Mouse (Mus musculus) embryonic stem cell, embryonic (primary cell): Measurements from ENCODE around the gene Naa35.

Experiments used
- CTCF ChIA-PET, 4 experiments: fragments of 300-600 bp in 2 of 4; fragments of 350-600 bp in 2 of 4; sonication (Branson Sonifier 250); formaldehyde crosslinking; loops; one replicate each; lab custom pipeline; 2022; ENCODE audit warnings: inconsistent platforms in 2 of 4; lab: Charles Lee
- POLR2A ChIA-PET, 4 experiments: fragments of 300-600 bp in 2 of 4; fragments of 350-600 bp in 2 of 4; sonication (Branson Sonifier 250); formaldehyde crosslinking; loops; one replicate each; lab custom pipeline; 2022; ENCODE audit warnings: antibody characterized with exemption in 4 of 4, inconsistent platforms in 1 of 4; lab: Charles Lee

Naa35 gene

DNA sequence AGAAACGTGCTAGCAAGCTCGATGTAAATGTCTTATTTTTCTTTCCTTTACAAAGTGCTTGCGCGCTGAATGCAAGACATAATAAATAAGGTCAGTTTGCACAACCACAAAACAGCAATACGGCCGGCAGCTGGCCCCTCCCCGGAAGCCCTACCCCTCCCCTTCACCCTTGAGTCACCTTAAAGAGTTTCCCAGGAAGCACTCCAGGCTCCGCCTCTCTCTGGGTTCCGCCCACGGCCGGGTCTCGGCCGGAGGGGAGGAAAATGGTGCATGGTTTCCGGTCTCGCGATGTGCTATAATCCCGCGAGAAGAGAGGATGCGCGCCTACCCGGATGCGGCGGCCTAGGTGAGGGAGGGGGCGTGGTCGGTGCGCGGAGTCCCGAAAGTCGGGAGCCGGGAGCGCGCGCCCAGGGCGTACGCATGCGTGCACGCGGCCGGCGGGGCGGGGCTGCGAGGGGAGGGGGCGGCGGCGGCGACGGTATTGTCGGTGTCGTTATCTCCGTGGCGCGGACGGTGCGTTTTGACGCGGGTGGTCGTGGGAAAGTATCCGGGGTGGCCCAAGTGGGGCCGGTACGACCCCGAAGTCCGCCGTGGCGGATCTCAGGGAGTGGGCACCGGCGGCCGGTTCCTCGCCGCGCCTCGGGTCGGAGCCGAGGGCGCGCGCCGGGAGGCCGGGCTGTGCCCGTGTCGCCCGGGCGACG is at the start of gene Naa35, which contains the start of gene Agtpbp1:
Gene Naa35, plus strand, starts transcription at position 313 of the 701 bp plus-strand sequence.
Gene Agtpbp1, minus strand, starts transcription at position 281 of the 701 bp plus-strand sequence.
- ChIA-PET CTCF (interaction anchor here in 1 of 4 experiments (0.9 to 1.5 kb wide), 4 partner anchors 11 to 143 kb away, joined by 3 to 5 read pairs (median 3); partner anchors contain the start of gene Spata31d1a), POLR2A (interaction anchor here in 3 of 4 experiments (0.6 to 4.8 kb wide), 22 partner anchors 9 to 185 kb away, joined by 3 to 28 read pairs (median 4); partner anchors contain the start of gene Isca1 (in 2 of the 3))

DNA sequence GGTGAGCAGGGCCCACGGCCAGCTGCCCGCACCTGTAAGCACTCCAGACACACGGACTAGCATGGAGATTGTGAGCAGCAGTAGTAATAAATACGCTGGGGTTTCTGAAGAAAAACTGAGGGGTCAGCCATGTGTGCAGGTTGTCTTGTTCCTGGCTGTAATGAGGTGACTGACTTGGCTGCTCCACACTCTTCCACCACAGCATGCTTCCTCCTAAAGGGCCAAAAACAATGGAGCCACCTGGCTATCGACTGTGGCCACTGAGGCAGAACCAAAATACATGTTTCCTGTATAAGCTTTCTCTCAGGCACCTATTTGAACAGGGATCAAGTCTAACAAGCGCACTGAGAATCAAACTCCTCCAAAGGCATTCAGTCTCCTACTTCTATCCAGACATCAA is 49.3 kb upstream of the Naa35 start:
- CTCF ChIA-PET = no interaction called here
- POLR2A ChIA-PET = interaction anchor here in 1 of 4 experiments (1.2 kb wide), 1 partner anchor 15 kb away, joined by 6 read pairs; no protein-coding TSS in a partner anchor

DNA sequence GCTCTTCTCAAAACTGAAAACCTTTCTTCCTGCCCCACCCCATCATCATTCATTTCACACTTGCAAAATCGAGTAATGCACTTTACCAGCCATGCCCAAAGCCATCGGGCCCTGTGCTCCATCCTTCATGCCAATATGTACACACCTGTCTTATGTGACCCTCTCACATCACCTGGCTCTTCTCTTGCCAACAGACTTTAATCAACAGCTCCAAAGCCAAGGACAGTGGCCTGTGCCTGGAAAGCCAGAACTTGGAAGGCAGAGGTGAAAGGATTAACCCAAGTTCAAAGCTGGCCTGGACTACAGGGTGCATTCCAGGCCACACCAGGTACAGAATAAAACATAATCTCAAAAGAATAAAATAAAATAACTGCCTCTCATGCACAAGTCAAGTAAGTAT is 48.4 kb upstream of the Naa35 start:
- POLR2A ChIA-PET = interaction anchor here in 1 of 4 experiments (1.0 kb wide), 1 partner anchor 13 kb away, joined by 3 read pairs; no protein-coding TSS in a partner anchor
- CTCF ChIA-PET = no interaction called here

DNA sequence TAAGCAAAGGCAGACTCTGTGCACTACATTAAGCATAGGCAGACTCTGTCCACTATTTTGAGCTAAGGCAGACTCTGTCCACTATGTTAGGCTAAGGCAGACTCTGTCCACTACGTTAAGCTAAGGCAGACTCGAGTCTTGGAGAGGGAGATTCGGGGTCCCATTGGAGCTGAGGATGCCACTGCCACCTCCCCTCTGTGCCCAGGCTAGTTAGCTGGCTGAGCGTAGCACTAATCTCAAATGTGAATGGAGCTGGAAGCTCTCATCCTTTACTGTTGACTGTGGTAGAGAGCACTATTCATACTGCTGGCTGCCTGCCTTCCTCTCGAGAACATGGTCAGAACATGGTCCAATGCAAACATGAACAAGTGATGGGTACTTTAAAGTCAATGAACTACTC is 46.4 kb upstream of the Naa35 start:
- ChIA-PET POLR2A (interaction anchor here in 2 of 4 experiments (0.6 to 1.4 kb wide), 3 partner anchors 10 to 288 kb away, joined by 3 read pairs; no protein-coding TSS in a partner anchor), CTCF (interaction anchor here in 1 of 4 experiments (0.6 to 1.4 kb wide), 2 partner anchors 24 to 1488 kb away, joined by 3 to 4 read pairs; no protein-coding TSS in a partner anchor)

DNA sequence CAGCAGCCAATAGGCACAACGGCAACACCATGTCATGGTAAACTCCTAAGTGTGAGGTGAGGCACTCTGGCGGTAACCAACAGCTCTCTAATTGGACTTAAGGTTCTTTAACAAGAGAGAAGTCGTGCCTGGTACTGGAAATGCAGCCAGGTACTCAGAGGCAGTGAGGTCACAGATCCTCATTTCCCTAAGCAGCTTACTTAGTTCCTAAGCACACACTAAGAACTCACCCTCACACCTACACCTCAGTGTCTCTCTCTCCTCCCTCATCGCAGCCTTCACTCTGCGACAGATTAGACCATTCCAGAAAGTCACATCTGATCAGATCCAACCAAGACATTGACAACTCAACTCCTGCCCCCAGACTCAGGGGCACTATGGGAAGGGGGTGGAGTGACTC is 45.0 kb upstream of the Naa35 start:
- ChIA-PET CTCF (interaction anchor here in 1 of 4 experiments (1.4 kb wide), 1 partner anchor 25 kb away, joined by 4 read pairs; no protein-coding TSS in a partner anchor), POLR2A (no interaction called here)

DNA sequence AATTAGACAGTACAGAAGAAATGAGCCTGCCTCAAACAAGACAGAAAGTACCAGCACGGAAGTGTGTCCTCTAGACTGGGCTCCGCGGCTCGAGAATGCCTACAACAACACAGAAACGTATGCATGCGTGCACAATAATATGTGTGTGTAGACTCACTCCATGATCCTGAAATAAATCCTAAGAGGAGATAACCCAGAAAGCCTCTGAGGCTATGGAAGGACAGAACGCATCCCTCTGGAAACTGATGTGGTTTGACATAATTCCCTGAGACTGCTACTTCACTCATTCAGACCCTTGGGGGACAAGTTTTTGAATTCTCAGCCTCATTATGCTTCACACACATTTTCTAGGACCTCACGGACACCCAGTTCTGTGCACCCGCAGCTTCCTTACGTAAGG is 42.6 kb upstream of the Naa35 start:
- CTCF ChIA-PET = interaction anchor here in 1 of 4 experiments (0.6 kb wide), 1 partner anchor 39 kb away, joined by 3 read pairs; no protein-coding TSS in a partner anchor
- POLR2A ChIA-PET = no interaction called here

DNA sequence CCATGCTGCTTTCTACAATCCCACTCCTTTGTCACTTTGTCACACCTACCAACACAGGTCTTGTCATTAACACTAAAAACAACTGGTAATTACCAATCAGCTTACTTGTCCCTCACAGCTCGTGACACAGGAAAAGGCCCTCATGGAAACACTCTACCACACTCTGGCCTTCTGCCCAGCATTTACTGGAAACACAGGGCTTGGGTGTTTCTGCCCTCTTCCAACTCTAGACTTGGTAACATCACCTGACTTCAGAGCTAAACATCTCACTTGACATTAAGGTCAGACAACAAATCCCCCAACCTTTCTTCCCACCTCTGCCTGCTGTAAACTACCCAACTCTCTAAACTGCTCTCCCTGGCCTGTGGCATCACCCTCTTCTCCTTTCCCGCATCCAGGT is 38.0 kb upstream of the Naa35 start:
- ChIA-PET POLR2A (interaction anchor here in 1 of 4 experiments (1.2 kb wide), 1 partner anchor 21 kb away, joined by 3 read pairs; no protein-coding TSS in a partner anchor), CTCF (interaction anchor here in 2 of 4 experiments (0.7 to 0.9 kb wide), 2 partner anchors 32 to 157 kb away, joined by 3 read pairs; no protein-coding TSS in a partner anchor)

DNA sequence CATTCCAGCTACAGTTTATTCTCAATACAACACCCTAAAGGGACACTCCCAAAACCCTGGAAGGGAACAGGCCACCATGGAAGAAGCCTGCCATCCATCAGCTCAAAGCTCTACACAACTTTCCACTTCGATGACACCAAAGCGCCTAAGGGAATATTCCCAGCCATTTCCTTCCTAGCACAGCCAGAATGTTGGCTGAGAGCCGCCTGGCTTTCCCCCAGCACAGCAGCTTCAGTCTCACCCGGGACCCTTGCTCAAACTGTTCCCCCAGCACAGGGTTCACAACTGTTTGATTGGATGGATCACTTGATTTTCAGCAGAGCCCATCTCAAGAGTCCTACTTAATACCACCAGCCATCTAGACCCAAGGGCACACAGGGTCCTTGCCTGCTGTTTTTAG is 37.3 kb upstream of the Naa35 start:
- CTCF ChIA-PET = no interaction called here
- POLR2A ChIA-PET = no interaction called here

DNA sequence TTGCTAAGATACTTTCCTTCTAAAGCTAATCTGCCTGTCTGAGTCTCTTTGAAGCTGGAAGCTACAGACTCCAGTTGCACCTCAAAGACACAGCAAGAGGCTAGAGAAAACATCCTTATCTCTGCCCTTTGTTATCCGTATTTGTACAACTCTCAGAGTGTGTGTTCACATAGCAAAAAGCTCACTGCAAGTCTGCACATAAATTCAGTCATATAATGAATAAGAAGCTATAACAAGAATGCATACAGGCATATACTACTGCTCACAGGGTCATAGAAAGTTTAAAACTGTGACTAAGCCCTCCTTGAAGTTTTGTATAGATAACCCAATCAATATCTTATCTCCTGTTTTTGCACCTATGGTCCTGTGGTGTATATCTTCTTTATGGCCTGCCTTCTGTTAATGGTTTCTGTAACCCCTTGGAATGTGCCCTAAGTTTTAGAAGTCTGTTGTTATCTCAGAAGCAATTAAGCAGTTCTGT is 35.7 kb upstream of the Naa35 start:
- CTCF ChIA-PET = interaction anchor here in 3 of 4 experiments (0.6 to 1.3 kb wide), 4 partner anchors 34 to 236 kb away, joined by 3 to 6 read pairs (median 4); no protein-coding TSS in a partner anchor
- POLR2A ChIA-PET = interaction anchor here in 2 of 4 experiments (1.1 kb wide), 2 partner anchors 10 to 12 kb away, joined by 3 read pairs; no protein-coding TSS in a partner anchor

DNA sequence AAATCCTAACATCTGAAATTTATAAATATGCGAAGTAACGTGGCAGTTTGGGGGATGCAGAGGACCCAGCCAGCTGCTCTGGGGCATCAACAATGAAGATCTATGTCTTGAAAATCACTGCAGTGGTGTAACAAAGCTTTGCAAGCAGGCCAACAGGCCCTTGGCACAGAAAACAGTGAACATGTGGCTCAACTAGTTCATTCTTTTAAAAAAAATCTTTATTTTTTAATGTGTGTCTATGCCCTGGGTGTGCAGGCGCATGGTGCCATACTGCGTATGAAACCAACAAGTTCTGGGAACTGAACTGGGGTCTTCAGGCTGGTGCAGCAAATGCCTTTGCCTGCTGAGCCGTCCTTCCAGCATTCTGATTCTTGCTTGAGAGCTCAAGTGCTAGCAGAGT is 32.8 kb upstream of the Naa35 start:
- ChIA-PET CTCF (no interaction called here), POLR2A (no interaction called here)

DNA sequence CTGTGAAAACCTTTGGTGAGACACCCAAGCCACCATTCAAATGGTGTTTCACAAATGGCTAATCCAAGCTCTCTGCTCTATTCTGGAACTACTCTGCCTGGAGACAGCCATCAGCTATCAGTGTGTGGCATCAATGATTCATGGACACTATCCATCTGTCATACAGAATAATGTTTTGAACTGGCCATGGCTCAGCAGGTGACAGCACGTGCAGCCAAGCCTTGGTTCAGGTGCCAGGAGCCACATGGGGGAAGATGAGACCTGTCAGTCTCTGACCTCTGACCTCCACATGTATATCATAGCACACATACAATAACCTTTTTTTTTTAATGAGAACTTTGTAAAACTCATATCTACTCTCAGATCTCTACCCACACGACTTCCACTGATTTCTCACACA is 32.3 kb upstream of the Naa35 start:
- ChIA-PET POLR2A (no interaction called here), CTCF (interaction anchor here in 1 of 4 experiments (0.7 kb wide), 1 partner anchor 695 kb away, joined by 4 read pairs; no protein-coding TSS in a partner anchor)

DNA sequence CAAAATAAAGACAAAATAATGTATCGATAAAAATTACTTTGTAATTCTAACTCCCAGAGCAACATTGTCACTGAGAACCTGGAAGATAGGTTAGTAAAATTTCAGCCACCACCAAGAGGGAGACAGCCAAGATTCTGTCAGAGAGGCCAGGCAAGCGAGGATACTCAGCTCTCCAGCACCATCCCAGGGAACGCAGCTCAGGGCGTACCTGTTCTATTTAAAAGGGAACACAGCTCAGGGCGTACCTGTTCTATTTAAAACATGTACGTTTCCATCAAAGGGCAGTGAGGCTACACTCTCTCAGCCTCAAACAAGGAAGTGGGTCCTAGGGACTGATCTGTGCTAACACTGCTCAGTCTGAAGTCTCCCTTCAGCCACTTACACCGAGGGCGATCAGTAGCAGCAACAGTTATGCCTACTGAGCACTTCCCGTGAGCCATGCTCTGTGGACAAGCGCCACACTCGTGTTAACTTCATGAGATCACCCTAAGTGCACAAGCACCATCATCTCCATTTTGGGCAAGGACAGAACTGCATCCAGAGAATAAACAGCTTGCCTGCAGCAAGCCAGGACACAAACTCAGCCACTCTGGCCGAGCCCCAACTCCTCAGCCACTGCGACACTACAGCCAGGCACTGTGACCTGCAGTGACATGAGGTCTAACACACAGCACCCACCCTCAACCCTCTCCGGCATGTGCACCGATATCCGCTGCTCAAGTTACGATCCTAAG is 30.1 kb upstream of the Naa35 start:
- CTCF ChIA-PET = interaction anchor here in 1 of 4 experiments (0.6 kb wide), 1 partner anchor 1131 kb away, joined by 7 read pairs; no protein-coding TSS in a partner anchor
- POLR2A ChIA-PET = interaction anchor here in 1 of 4 experiments (0.5 kb wide), 1 partner anchor 73 kb away, joined by 3 read pairs; no protein-coding TSS in a partner anchor

DNA sequence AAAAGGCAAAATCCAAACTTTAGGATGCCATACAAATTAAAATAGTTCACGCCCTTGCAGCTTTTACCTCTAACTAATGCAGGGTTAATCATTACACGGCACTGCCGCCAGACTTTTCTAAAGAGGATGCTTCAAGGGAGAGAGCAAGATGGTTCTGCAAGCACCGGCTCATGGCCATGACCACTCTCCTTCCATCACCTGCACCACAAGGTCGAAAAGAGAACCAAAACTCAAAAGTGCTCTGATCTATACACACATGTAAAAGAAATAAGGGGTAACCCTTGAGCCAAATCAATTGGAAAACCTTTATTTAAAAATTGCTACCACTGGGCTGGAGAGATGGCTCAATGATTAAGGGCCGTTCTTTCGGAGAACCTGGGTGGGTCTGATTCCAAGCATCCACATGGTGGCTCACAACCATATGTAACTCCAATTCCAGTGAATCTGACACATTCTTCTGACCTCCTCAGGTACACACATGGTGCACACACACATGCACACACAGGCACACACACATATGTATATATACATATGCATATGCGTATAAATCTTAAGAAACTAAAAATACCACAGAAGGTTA is 29.4 kb upstream of the Naa35 start:
- ChIA-PET CTCF (interaction anchor here in 1 of 4 experiments (0.6 kb wide), 1 partner anchor 1130 kb away, joined by 7 read pairs; no protein-coding TSS in a partner anchor), POLR2A (no interaction called here)

DNA sequence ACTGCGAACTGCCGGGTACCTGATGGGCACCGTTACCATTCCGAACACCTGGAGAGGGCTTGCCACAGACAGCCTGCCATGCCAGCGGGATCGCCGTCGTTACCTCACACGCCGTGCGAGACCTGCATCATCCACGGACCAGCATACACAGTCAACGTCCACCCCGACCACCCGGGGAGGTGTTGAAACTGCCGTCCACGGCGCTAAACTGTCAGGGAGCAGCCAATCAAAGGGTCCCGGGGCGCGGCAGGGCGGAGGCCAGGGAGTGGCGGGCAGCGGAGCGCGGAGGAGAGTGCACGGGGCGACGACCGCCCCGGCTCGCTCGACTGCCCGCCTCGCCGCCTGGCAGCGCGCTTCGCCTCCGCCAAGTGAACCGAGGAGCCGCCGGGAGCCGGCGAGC is 28.4 kb upstream of the Naa35 start:
- ChIA-PET POLR2A (no interaction called here), CTCF (no interaction called here)

DNA sequence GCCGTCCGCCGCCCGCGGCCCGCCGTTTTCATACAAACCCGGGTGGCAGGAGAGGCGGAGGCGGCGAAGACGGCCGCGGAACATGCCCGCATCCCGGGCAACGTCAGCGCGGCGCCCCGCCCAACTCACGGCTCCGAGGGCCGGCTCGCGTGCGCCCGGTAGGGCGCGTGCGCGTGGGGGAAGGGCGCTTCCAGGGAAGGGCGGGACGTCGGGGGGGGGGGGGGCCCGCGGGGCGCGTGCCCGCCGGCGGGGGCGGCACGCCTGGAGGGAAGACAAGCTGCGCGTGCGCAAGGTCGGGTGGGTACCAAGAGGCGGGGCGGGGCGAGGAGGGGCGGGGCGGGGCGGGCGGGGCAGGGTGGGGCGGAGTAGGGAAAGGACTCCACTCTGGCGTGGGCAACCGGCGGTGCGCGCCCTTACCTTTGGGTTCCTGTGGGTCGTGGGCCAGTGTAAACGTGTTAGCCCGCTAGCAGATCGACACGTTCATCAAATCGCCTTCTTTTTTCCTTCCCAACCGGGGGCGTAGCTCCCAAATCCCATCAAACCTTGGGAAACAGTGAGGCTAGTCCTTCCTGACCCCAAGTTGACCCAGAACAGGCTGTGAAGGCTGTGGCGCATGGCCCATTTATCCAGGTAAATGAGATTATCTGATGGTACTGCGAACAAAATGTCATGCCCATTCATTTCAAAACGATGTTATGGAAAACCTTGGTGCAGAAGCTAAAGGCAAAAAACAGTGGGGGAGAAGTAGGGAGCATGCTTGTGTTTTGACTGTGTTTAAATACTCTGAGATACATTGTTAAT is 27.7 kb upstream of the Naa35 start:
- ChIA-PET POLR2A (interaction anchor here in 3 of 4 experiments (0.6 to 1.0 kb wide), 8 partner anchors 12 to 349 kb away, joined by 3 to 7 read pairs (median 4); partner anchors contain the start of gene Isca1 (in 2 of the 3)), CTCF (no interaction called here)

DNA sequence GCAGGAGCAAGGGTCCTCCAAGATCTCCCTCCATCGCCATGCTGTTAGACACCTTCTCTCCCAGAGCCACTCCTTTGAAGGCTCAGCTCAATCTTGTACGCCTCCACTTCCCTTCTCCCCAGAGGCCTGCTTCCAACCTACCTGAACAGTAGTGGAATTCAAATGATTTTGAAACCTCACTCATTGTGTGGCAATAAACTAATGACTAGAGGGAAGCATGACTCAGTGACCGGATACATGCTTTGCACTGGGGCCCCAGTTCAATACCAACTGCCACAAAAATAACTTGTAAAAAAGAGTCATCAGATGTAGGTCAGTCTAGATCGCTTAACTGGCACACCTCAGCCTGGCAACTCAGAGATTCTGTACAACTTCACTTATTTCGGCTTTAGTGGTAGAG is 26.3 kb upstream of the Naa35 start:
- ChIA-PET POLR2A (interaction anchor here in 1 of 4 experiments (1.2 kb wide), 1 partner anchor 96 kb away, joined by 3 read pairs; no protein-coding TSS in a partner anchor), CTCF (interaction anchor here in 1 of 4 experiments (0.6 kb wide), 1 partner anchor 161 kb away, joined by 3 read pairs; no protein-coding TSS in a partner anchor)

DNA sequence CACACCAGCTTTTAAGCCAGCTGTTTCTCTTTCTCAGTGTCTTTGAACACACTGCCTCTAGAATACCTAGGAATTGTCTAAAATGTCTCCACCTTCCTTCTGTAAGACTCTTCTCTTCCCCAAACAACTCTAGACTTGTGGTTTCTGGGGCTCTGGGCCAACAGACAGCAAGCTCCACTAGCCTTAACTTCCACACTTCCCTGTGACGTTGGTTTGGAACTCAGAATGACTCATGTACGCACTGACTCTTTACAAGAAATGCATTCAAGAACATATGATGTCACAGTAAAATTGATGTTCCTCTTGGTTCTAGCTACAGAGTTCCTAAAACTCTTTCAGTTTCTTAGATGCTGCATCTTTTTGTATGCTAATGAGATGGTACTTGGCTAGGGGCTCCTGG is 22.6 kb upstream of the Naa35 start:
- POLR2A ChIA-PET = interaction anchor here in 3 of 4 experiments (0.6 to 1.4 kb wide), 4 partner anchors 11 to 208 kb away, joined by 3 to 4 read pairs (median 3); partner anchors contain the start of gene Isca1 (in 1 of the 3)

More for the DNA sequence above, 22.6 kb upstream of the Naa35 start:
- CTCF ChIA-PET = interaction anchor here in 1 of 4 experiments (0.9 kb wide), 1 partner anchor 211 kb away, joined by 3 read pairs; no protein-coding TSS in a partner anchor
